Mouse (Mus musculus) olfactory bulb, adult 2 months (tissue): ENCODE measurements at regions not wholly inside any gene's neighbourhood (a gene's known extent, or its start where the extent isn't known, plus 50 kb on each side); places are given as distances from the start of the nearest gene placed in this dataset.

ENCODE experiments used
- CTCF ChIP-seq: fragments of 200-500 bp; IDR thresholded peaks from 2 replicates; pipeline ENCODE4 v1.5.1; 2012; ENCODE audit warnings: low read depth, mild to moderate bottlenecking, low read length, moderate library complexity; ENCODE audit not compliant: insufficient read depth
- POLR2A ChIP-seq: fragments of 200-500 bp; IDR thresholded peaks from 2 replicates; pipeline ENCODE4 v1.6.1; 2012; ENCODE audit warnings: mild to moderate bottlenecking, low read depth, low read length, moderate library complexity; ENCODE audit not compliant: insufficient read depth

DNA sequence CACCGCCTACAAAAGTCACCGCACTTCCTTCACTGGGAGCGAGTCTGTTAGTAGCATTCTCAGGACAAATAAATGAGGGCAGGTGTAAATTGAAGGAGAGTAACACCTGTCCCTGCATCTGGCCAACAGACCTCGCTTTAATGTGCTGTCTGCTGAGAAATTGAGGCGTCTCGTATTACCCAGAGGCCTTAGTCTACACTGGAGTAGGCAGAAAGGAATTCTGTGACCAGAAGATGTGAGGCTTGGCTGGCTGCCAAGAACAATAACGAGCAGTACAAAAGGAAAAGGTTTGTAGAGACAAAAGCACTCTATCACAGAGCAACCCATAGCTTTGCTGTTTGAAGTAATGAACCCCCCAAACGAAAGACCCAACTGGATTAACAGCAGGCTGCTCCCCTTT is 488.4 kb upstream of the Gm9747 start:
- no peak for TF ChIP-seq CTCF
- no peak for TF ChIP-seq POLR2A
